Comparison of ENCODE assay signal across 22 mouse cellular contexts in genomic region chr14:27881972-27882371, GRCm38 (mm10).
"Had no signal": no experiment of that assay in that cellular context is flagged by ENCODE, and none has a peak within 500 bp of the region (broad histone marks: within the 10 kb centered on the region; RNA-seq: fewer than 3 reads in every experiment).

No protein-coding gene starts in this region.

- H3K27ac ChIP-seq: heart, adult 2 months; heart, embryonic 13.5 days; heart, embryonic 15.5 days; hindbrain, embryonic 13.5 days; hindbrain, embryonic 15.5 days; hindbrain, postnatal 0 days; kidney, embryonic 15.5 days; kidney, postnatal 0 days; limb, embryonic 13.5 days; limb, embryonic 15.5 days; liver, embryonic 12.5 days; liver, embryonic 14.5 days had no signal

- DNase-seq: gastrocnemius, postnatal 14 days; heart, adult 2 months; heart, postnatal 14 days; heart, postnatal 36 days; kidney, adult 11 months; kidney, adult 2 months; kidney, adult 9 months; kidney, postnatal 14 days; kidney, postnatal 36 days; left cerebral cortex, postnatal 4 days had no signal

- ATAC-seq: hindbrain, postnatal 0 days; intestine, embryonic 16.5 days; liver, embryonic 12.5 days had no signal

- H3K4me3 ChIP-seq: heart, adult 2 months; heart, embryonic 13.5 days; heart, embryonic 15.5 days; hindbrain, embryonic 13.5 days; hindbrain, embryonic 15.5 days; kidney, embryonic 15.5 days; limb, embryonic 13.5 days; limb, embryonic 15.5 days; liver, embryonic 12.5 days had no signal
